Mouse (Mus musculus) small intestine, adult 2 months (tissue): ENCODE measurements around the gene Ccl22. TPM values are rescaled to one million over a fixed set of nuclear protein-coding genes. Genes with fewer than 3 reads are reported as not detected.
A peak's percentile ranks its signal among the peaks of the same experiment; 100 is the strongest.

Experiments
- H3K27ac ChIP-seq: fragments of 200-500 bp; 2 replicates; pipeline ENCODE4 v1.5.1; 2012; ENCODE audit warnings: low read depth, low read length, control low read depth, inconsistent platforms; ENCODE audit not compliant: insufficient read depth
- H3K27me3 ChIP-seq: fragments of 200-500 bp; 2 replicates; pipeline ENCODE4 v1.6.1; 2012; ENCODE audit warnings: mild to moderate bottlenecking, moderate library complexity, low read length, inconsistent platforms; ENCODE audit not compliant: control insufficient read depth, insufficient read depth
- H3K36me3 ChIP-seq: fragments of 200-500 bp; 2 replicates; pipeline ENCODE4 v1.6.1; 2012; ENCODE audit warnings: mild to moderate bottlenecking, low read length, control low read depth, inconsistent platforms; ENCODE audit not compliant: control insufficient read depth, insufficient read depth
- H3K4me1 ChIP-seq: fragments of 200-500 bp; 2 replicates; pipeline ENCODE4 v1.6.1; 2012; ENCODE audit warnings: low read length, inconsistent platforms, mixed read lengths; ENCODE audit not compliant: control insufficient read depth, insufficient read depth, insufficient read length
- H3K4me3 ChIP-seq: fragments of 200-500 bp; 2 replicates; pipeline ENCODE4 v1.5.1; 2012; ENCODE audit warnings: low read depth, mild to moderate bottlenecking, control low read depth, inconsistent platforms, low read length, moderate library complexity
- CTCF ChIP-seq: fragments of 200-500 bp; IDR thresholded peaks from 2 replicates; pipeline ENCODE4 v1.5.1; 2012; ENCODE audit warnings: low read depth, mild to moderate bottlenecking, control low read depth, inconsistent platforms, low read length, moderate library complexity, mixed read lengths; ENCODE audit not compliant: insufficient replicate concordance, insufficient read length; ENCODE audit errors: extremely low read depth
- POLR2A ChIP-seq: fragments of 200-500 bp; IDR thresholded peaks from 2 replicates; pipeline ENCODE4 v1.6.1; 2012; ENCODE audit warnings: low read depth, mild to moderate bottlenecking, control low read depth, inconsistent platforms, low read length, moderate library complexity
- WGBS: fragments of 180-500 bp; shearing (Covaris S2); methylation state at CpG from one replicate; pipeline ENCODE4 v1.1.7; 2018; 5-methylcytosine and 5-hydroxymethylcytosine counted together
- polyA plus RNA-seq: library from polyadenylated mRNA; depleted of rRNA; stranded (reverse); fragments of >200 nt; gene quantifications from 2 replicates; pipeline ENCODE4 v1.2.3, GENCODE M21; 2012

Ccl22 gene
- polyA plus RNA-seq, 1 experiment, result 6.5 TPM

DNA sequence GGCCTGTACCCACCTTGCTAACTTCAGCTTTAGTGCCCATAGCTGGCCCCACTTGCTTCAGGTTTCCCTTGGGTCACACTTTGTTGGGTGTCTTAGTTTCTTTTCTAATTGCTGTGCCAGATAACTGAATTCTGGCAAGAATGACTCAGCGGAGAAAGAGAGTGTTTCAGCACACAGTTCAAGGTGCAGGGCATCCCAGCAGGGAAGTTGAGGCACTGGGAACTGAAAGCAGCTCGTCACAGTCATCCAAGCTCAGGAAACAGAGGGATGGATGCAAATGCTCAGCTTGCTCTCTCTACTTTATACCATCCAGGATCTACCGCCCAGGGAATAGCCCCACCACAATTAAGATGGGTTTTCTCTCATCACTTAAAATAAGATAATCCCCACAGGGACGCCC is 3.0 kb downstream of the Ccl22 start:
- TF ChIP-seq CTCF (no peak), POLR2A (no peak)
- Histone ChIP-seq H3K36me3 (no peaks in the 10 kb centered on the region), H3K27me3 (no peaks in the 10 kb centered on the region), H3K4me1 (no peaks in the 10 kb centered on the region), H3K27ac (no peak overlapping the region), H3K4me3 (no peak overlapping the region)
- WGBS, result 68% methylated on average over 4 of the region's 4 CpGs

DNA sequence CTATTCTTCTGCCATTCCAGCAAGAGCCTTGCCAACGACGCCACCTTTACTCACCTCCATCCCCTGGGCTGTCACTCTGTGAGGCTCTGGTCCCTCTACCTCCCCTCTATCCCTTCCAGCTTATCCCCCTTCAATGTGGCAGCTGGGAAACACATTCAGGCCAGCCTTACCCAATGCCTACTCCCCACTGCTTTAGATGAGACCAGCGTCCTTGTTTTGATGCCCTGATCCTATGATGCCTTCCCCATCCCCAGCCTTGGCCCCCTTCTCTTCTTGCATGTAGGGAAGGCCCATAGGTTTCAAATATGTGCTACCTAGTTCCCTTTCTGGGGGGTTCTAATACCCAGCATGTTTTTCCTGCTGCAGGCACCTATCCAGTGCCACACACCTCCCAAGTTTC is 4.6 kb downstream of the Ccl22 start:
- H3K27me3 ChIP-seq, result no peaks in the 10 kb centered on the region
- no peaks in the 10 kb centered on the region for H3K36me3 ChIP-seq
- no peak for TF ChIP-seq CTCF
- TF ChIP-seq POLR2A, result no peak
- H3K27ac ChIP-seq, result no peak overlapping the region
- peaks cover 9% of the 10 kb centered on the region; the same call in 1 of the 2 replicates for H3K4me1 ChIP-seq
- 87% methylated on average over 3 of the region's 3 CpGs for WGBS
- H3K4me3 ChIP-seq, result no peak overlapping the region

DNA sequence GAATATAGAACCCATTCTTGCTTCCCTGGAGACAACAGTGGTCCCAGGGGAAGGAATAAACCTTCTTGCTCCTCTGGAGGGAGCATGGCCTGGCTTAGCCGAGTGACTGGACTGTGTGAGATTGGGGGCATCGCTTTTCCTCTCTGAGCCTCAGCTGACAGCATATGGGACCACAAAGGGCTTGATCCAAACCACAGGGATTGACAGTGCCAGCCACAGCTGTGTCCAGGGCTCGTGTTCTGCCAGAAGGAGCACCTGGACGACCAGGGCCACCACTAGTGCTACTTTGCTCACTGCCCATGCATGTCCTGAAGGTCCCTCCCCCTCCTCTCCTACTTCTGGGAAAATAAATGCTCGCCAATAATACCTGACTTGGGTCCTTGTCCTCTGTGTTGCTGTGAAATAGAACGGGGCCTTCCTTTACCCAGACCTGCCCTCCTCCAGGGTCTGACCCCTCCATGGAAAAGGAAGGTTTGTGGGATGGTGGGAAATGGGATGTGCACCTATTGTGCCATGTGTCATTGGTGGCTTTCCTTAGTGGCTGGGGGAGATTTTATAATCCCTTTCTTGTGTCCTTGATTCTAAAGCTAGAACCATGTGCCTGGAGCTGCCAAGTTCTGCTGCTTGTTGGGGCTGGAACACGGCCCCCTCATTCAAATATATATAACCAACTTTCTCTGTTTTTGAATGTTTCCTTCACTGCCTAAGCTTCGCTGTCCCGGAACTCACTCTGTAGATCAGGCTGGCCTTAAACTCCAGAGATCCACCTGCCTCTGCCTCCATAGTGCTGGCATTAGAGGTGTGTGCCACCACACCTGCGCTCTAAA is 5.8 kb downstream of the Ccl22 start:
- no peaks in the 10 kb centered on the region for H3K36me3 ChIP-seq
- H3K27me3 ChIP-seq, result no peaks in the 10 kb centered on the region
- no peak overlapping the region for H3K27ac ChIP-seq
- H3K4me1 ChIP-seq, result peaks cover 10% of the 10 kb centered on the region; the same call in 1 of the 2 replicates
- 84% methylated on average over 10 of the region's 10 CpGs for WGBS
- TF ChIP-seq POLR2A, result no peak
- no peak for TF ChIP-seq CTCF
- no peak overlapping the region for H3K4me3 ChIP-seq

DNA sequence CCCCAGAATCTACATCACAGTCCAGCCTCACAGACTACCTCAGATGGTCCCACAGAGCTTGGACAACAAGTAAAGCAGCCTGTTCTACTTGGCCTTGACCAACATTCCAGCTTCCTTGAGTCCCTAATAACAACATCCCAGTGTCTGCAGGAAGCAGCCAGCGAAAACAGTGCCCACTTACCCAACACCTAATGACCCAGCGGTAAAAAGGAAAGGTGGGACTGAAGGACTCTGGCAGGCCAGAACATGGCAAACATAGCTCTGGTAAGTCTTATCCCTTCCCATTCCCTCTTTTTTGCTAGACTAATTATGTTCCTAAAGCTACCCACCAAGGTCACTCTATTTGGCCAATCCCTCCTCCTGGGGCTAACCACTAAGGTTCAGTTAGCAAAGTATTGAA is 8.6 kb downstream of the Ccl22 start:
- Histone ChIP-seq H3K27ac (peak overlapping the region; percentile 40; the same call in 1 of the 2 replicates), H3K4me1 (peaks cover 10% of the 10 kb centered on the region; the same call in 1 of the 2 replicates), H3K27me3 (no peaks in the 10 kb centered on the region), H3K4me3 (no peak overlapping the region), H3K36me3 (no peaks in the 10 kb centered on the region)
- 90% methylated on average over 2 of the region's 2 CpGs for WGBS
- TF ChIP-seq CTCF (no peak), POLR2A (no peak)

GRCm38 (mm10) chr8:94754486-94754885 is 9.1 kb downstream of the Ccl22 start:
- 33% methylated on average over 2 of the region's 2 CpGs for WGBS
- no peak overlapping the region for H3K4me3 ChIP-seq
- no peaks in the 10 kb centered on the region for H3K27me3 ChIP-seq
- H3K36me3 ChIP-seq, result no peaks in the 10 kb centered on the region
- H3K4me1 ChIP-seq, result peaks cover 10% of the 10 kb centered on the region; the same call in 1 of the 2 replicates
- TF ChIP-seq CTCF (no peak), POLR2A (no peak)
- peak overlapping the region; percentile 40; the same call in 1 of the 2 replicates for H3K27ac ChIP-seq

DNA sequence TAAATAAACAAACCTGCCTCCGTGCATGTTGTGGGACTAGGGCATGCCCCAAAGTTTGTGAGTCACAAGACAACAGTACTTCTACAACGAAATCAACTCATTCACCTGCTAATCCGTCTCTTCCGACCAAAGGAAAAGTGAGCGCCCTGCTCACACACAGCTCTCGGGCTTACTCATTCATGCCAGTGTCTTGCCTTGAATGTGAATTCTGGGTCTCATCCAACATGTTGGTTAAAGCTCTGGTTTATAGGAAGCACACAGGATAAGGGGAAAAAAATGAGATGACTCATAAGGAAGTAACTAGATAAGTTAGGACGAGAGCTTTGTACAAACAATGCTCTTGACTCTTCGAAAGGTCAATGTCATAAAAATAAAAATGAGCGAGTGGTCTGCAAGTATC is 21.6 kb downstream of the Ccl22 start:
- Histone ChIP-seq H3K4me3 (no peak overlapping the region), H3K4me1 (peaks cover 23% of the 10 kb centered on the region), H3K27ac (peak overlapping the region; percentile 71), H3K36me3 (no peaks in the 10 kb centered on the region), H3K27me3 (no peaks in the 10 kb centered on the region; the same call in 1 of the 2 replicates)
- WGBS, result 19% methylated on average over 9 of the region's 9 CpGs
- TF ChIP-seq POLR2A (no peak), CTCF (no peak)

DNA sequence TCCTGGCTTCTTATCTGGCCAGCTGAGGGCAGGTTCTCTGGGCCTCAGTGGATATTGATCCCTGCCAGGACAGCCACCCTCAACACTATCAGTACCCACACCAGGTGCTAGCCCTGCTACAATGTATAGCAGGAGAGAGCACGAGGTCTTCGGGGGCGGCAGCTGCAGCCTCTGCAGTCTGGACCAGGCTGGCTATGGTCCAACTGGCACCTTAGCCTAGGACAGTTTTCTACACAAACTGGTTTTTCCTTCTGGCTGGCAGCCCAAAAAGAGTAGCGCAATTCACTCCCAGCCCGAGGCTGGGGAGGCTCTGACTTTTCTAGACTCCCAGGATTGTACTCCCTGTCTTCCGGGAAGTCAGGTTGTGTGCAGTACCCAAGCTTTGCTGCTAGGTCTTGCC is 25.6 kb downstream of the Ccl22 start:
- TF ChIP-seq POLR2A, result no peak
- no peak for TF ChIP-seq CTCF
- 18% methylated on average over 6 of the region's 6 CpGs for WGBS
- Histone ChIP-seq H3K27ac (peak overlapping the region; percentile 70), H3K4me3 (peak overlapping the region; percentile 4; the same call in 1 of the 2 replicates), H3K27me3 (no peaks in the 10 kb centered on the region), H3K36me3 (no peaks in the 10 kb centered on the region), H3K4me1 (peaks cover 23% of the 10 kb centered on the region)
